Mouse (Mus musculus) neural tube, embryonic 10.5 days (tissue): Measurements from ENCODE around the gene Vrtn.

ENCODE experiments used
- DNase-seq: peaks from one replicate; pipeline ENCODE4 v3.0.0-alpha.2; 2017; ENCODE audit warnings: low spot score; ENCODE audit errors: extremely low spot score

The Vrtn gene

DNA sequence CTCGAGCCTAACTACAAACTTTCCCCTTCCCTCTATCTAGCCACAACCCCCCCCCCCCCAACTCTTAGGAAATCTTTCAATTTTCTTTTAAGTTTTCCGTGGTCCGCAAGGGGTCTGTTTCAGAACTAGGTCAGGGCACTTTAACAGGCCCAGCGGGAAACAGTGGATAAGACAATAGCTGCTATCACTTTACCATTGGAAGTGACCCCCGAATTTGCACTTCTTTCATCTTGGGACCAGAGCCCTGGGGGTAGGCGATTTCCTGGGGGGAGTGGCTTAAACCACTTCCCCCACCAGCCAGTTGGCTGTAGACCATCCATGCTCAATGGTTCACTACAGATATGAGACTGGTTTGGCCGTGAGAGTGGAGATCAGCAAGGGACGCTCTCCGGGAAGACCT is at the start of gene Vrtn:
Gene Vrtn (plus strand): TSS at position 366 of the 400 bp plus-strand sequence.
- DNase-seq = no peak

DNA sequence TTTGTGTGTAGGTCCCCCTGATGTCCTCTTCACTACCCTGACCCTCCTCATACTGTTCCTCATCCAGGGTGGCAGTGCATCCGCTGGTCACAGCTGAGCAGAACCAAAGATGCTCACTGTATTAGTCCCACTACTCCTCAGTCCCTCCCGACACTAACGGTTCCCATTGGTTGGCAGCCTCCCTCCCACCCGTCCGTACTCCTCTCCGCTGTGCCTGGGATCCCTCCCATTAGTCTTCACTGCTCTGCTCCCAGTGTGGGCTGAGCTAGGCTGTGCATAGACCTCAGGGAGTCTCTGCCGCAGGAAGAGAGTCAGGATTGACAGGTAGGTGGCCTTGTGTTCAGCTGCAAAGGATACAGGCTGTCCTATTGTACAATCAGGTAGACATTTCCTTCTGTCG is 42.5 kb upstream of the Vrtn start:
- no peak for DNase-seq

DNA sequence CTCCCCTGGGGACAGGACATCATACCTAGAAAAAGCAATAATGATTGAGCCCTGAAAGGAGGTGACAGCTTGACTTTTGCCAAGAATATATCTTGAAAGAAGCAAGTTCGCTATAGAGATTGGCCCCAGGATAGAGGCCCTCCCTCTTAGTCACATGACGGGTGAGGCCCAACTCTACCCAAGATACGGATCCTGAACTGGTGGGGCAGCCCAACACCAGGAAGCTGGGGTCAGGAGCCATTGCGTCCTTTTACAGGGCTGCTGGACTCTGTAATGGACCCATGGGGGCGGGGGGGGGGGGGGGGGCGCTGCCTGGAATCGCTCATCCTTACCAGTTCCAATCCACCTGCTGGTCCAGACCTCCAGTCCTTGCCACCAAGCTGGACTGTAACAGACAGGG is 36.8 kb upstream of the Vrtn start:
- DNase-seq = no peak

DNA sequence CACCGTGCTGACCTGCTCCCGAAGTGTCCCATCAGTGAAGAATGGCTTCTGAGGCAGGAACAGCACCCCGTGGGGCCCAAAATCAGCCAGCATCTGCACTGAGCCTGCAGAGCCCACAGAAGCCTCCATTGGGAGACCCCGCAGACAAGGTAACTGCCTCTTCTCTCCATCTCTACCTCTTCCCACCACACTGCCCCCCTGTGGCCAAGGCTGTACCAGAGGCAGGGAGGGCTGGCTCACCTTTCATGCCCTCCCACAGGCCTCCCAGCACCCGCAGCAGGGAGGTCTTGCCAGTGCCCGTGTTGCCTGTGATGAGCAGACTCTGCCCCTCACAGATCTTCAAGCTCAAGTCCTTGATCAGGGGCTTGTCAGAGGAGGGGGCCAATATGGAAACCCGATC is 35.0 kb upstream of the Vrtn start:
- no peak for DNase-seq

DNA sequence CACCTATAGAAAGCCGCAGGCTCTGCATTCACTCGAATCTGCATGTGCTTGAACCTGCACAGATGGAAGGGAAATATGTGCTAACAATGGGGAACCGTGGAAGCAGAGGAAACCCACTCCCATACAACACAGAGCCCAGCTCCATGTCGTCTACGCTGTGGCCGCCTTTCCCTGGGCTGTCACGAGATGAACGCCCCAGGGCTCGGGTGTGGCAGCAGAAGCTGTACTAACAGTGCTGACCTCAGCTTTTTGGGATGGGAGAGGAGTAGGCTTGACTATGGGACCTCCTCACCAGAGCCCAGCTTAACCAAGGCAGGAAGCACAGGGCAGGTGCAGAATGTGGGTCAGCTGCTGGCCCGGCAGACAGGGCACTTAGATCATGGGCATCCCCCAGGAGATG is 29.1 kb upstream of the Vrtn start:
- no peak for DNase-seq

DNA sequence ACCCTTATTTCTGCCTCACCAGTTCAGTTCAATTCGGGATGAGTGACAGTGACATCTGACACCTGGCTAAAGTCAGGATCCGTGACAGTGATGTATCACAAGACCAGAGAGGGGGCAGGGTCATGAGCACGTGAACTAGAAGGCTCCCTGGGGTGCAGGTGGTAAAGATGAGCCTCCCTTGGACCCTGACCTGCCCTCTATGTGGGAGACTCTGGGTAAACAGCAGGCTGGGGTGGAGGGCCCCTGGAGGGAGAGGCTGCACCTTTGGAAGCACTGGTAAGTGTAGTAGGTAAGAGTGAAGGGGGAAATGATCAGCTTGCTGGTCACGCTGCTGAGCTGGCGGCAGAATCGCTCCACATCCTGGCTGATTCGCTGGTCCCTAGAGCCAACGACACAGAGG is 28.3 kb upstream of the Vrtn start:
- no peak for DNase-seq

DNA sequence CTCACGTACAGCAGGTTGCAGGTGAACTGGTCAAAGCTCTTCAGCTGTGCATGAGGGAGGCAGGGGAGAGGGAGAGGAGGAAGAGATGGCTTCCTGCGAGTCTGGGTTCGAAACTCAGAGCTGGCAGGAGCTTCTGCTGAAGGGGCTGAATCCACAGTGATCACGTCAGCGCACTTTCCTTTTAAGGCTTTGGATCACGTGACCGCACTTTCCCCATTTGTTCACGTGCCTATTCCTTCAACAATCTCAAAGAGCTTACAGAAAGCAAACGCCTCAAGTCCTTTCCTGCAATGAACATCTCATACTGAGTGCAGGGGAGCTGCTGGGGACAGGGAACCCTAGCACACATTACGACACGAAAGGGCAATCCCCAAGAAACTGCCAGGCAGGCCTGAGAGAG is 26.8 kb upstream of the Vrtn start:
- DNase-seq = no peak

DNA sequence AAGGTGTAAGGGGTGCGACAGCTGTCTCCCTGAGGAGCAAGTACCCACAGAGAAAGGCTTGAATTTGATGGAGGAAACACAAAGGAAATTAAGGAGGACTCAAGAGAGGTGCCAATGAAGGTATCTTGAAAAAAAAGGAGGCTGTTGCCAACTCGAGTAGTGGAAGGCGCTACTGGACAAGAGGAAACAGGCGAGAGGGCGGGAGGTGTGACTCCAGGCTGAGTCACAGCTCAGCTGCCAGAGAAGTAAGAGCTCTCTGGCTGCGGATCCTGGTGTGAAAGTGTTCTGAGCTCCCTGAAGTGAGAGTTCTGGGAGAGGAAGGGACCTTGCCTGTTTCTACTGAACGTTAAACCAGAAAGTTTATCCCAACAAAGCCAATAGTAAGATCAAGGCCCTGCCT is 26.3 kb upstream of the Vrtn start:
- no peak for DNase-seq

DNA sequence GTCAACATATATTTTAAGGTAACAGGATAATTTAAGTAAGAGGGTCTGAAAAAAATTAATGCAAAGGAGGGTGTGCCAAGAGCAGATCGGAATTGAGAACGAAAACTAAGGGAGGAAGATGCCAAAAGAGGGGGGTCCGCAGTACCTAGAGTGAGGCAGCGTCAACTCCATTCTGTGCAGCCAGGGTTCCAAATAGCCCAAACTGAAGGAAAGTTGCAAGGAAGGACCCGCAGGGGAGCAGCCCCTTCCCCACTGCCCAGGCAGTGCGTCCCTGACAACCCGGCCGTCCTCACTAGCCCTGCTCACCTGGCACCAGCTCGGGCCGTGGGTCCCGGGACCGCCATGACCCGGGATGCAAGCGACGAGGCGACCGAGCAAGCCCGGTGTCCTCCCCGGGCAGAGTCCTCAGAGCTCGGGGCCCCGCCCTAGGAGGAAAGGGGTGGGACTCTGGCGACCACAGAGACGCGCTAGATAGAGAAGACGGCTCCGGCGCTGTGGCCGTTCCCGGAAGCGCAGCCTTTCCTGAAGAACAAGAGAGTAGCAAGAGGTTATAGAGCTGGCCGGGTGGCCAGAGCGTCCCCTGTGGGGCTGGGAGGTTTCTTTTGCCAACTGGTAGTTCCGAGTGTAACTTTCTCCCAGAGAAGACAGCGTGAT is 23.7 kb upstream of the Vrtn start, which contains the start of gene Abcd4:
Gene Abcd4 (minus strand): TSS at position 437 of the 654 bp plus-strand sequence.
- DNase-seq = peak; percentile 91

DNA sequence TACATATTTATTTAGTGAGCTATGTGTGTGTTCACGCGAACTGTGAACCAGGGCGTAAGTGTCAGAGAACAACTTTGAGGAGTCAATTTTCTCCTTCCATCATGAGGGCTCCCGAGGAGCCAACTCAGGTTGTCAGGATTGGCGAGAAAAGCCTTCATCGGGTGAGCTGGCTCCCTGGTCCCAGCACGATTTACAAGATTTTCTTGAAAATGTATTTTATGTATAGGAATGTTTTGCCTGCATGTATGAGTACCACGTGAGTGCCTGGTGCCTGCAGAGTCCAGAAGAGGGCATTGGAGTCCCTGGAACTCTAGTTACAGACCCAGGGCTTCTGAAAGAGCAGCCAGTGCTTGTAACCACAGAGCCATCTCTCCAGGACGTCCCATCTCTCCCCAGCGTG is 23.2 kb upstream of the Vrtn start:
- DNase-seq = no peak

DNA sequence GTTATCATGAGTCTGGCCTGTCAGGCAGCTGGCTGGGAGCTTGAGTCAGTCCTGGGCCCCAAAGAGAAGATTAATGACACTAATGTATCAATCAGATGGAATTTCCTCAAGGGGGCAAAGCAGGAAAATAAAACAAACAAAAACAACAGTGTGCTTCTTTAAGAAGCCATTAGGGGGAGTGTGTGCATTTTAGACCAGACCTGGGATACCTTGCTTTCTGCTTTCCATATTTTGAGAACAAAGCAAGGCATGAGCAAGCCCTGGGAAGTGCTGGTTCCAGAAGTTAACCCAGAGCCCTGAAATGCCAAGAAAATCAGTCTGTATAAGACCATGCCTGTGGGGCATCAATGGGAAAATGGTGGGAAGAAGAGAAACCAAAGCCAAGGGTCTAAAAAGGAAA is 19.8 kb upstream of the Vrtn start:
- peak; percentile 15 for DNase-seq

DNA sequence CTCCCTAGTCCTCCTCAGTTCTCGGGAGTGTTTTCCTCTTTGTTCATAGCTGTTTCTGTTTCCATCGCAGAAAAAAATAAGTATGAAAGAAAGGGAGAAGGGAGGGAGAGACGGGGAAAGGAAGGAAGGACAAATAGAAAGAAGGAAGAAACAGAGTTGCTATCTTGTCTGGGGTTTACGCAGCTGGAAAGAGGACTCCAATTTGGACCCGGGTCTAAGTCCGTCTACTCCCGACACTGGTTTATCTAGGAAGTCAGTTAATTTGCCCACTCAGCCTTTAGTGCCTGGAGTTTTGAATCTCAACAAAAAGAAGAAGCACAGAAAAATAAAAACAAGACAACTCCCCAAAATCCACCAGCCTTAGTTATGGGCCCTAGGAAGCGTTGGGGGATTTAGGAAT is 16.2 kb upstream of the Vrtn start:
- no peak for DNase-seq

DNA sequence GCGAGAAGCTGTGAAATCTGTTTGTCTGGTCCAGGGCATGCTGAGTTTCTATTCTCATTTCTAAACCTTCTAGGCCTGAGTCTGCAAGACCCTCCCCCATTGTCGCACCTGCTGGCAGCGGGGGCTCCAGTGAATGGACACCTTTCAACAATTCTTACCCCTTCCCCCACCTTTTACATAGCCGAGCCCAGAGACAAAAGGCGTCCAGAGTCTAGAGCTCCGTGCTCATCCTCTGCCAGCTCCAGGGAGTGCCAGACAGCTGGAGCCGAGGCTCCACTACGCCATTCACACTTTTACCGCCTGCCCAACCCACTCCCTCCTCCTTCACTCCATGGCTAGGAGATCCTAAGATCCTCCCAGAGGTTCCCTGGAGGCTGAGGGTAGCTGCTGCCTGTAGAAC is 15.7 kb upstream of the Vrtn start:
- no peak for DNase-seq

DNA sequence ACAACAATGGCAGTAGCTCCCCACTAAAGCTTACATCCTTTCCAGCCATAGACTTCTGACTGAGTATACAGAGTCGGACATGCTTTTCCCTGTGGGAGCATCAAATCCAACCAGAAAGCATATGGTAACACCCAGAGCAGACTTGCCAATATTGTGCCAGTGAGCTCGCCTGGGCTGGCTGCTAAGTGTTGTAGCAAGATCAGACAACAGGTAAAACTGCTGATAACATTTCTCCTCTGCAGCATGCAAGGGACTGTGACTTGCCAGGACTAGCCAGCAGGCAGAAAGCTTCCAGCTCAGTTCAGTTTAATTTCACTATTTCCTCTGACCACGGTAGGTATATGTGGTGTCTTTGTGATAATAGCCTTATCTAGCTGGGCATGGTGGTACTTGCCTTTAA is 9.0 kb upstream of the Vrtn start:
- DNase-seq = no peak

DNA sequence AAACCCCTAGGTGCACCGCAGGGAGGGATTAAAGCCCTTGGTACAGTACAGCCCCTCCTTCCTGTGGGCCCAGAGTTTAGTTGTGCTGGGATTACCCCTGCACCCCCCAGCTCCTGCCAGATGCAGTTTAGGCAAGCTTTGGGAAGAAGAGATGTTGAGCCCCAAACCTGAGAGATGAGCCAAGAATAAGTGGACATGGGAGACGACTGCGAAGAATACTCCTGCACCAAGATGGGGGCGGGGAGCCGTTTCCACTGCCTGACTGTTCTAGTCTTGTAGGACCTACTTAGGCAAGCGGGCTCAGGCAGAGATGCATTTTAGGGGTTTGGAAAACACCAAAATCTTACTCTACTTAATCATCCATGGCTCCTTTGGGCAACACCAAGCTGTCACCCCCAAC is 566 bp upstream of the Vrtn start:
- DNase-seq = no peak

DNA sequence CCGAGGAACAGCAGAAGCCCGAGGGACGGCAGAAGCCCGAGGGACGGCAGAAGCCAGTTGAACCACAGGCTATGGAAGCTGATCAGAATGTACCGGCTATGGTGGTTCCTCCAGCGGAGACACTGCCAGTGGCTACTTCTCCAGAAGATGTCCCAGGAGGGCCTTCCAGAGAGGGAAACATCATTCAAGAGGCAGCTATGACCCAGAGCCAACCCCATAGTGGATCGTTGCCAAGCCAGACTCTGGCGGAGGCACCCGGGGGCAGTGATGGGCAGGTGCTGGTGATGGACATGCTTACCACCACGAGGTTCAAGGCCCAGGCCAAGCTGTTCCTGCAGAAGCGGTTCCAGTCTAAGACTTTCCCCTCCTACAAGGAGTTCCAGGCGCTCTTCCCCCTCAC is 9.4 kb downstream of the Vrtn start:
- no peak for DNase-seq

DNA sequence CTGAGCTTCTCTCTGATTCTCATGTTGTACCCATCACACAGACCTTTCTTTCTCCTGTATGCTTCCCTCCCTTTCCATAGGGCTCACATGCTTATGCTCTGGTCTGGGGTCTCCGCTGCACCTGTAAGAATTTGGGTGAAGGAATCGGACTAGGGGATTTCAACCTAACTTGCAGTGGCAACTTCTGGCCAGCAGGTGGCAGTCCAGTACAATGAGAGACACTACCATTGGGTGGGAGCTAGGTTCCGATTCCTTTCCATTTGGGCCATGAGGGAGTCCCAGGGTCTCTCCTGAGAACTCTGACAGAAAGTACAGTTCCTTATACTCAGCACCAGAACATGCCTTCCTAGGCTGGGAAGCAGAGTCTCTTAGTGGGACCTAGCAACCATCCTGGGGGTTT is 13.1 kb downstream of the Vrtn start:
- DNase-seq = peak; percentile 70

DNA sequence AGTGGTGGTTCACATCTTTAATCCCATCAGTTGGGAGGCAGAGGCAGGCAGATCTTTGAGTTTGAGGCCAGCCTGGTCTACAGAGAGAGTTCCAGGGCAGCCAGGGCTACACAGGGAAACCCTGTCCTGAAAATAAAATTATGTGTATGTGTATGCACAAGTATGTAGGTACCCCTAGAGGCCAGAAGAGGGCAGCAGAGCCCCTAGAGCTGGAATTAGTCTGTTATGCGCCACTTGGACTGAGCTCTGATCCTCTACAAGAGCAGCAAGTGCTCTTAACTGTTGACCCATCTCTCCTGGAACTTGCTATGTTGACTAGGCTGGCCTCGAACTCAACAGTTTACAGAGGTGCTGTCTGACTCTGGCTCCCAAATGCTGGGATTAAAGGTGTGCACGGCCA is 29.7 kb downstream of the Vrtn start:
- DNase-seq = no peak

DNA sequence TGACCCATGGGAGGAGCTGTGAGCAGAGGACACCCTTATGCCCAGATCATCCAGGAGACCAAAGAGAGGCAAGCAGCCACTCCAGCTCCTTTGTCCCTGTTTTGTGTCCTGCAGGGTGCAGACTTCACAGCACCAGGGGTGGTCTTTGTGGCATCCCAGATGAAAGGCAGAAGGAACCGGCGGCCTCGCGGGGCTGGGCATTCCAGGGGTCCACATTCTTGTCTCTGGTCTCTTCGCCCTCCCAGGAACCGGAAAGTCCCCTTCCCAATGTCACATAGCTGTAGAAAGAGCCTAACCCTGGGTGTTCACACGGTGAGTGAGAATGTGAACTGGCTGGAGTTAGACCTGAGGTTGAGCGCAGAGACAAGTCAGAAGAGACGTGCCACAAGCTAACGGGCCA is 30.8 kb downstream of the Vrtn start:
- DNase-seq = no peak

DNA sequence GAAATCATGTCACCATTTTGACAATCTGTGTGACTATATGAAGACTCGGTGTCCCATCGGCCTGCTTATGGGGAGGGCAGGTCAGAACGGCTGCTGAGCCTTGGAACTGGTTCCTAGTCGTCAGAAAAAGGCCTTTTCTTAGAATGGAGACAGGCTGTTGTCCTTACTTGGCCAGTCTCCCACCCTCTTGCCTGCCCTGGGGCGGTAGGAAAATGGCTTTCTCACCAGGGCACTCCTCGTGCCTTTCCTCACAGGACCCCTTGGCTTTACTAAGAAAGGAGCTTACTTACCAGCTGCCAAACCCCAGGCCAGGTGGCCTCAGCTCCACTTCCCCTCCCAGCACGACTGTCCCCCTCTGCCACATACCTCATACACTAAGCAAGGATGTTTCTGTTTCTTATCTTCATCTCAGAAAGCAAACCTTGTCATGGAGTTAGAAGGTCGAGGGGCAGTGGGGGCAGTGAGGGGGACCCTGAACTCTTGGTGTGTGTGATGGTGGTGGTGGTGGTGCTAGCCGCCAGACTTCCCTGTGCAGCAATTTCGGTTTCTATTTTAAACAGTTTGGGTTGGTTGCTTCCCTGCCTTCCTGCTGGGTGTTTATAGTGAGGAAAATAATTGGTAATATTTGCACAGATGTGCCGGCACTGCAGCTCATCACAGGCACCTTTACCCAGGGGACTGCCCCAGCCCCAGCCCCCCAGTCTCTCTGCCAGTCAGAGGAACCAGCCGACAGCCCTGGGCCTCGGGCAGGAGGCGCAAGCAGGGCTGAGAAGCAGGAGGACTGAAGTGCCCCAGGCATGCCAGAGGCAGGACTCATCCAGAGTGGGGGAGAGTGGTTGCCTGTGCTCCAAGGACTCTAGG is 34.1 kb downstream of the Vrtn start:
- no peak for DNase-seq

DNA sequence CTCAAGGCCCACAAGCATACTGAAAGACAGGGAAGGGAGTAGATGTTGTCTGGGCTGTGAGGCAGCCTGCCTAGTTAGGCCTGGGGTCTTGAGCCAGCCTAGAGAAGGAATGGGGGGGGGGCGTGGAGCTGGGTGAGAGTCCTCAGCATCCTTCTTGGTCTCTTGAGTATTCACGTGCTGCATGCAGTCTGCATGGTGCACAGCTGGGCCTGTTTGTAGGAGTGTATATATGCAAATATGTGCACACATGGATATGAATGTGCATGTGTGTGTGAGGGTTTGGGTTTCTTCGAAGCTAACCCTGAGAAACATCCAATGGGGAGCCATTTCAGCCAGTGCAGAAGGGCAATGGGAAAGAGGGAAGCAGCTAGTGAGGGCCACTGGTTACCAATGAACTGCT is 35.2 kb downstream of the Vrtn start:
- no peak for DNase-seq

DNA sequence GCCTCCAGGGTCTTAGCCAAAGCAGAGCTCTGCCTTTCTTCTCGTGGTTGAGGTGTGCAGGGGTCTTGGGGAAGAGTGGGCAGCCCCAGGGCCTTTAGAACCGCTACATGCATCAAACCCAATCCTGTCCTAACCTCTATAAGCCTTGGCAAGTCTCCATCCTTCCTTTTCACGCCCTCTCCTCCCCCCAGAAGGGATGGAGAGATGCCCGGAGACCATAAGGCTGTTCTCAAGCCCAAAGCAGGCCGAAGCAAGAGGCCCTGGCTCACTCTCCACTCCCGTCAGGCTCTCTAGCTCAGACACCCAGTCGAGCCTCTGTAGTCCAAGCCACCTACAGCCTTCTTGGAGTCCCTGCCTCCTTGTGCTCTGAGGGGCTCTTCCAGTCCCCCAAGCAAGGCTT is 43.8 kb downstream of the Vrtn start:
- no peak for DNase-seq

DNA sequence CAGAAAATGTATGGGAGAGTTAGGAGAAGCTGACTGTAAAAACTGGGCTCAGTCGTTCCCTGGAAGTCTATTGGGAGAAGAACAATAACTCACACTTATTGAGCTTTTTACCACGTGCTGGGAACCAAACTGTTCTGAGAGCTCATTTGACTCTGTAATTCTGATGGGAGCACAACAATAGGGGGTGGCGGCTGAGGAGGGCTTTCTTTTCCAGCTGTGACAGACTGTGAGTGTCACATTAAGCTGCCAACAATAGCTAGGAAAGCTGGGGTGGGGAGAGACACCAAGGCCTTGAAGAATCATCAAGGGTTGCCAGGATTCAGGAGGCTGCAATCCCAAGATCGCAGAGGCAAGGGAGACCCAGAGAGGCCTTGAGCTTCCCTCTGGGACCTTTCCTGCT is 45.4 kb downstream of the Vrtn start:
- no peak for DNase-seq
